Mouse (Mus musculus) lung, adult 2 months (tissue): ENCODE data around the gene Gm7138.

ENCODE experiments used
- CTCF ChIP-seq: fragments of 200-500 bp; IDR thresholded peaks from 2 replicates; pipeline ENCODE4 v1.5.1; 2011; ENCODE audit warnings: mild to moderate bottlenecking, low read length, control low read depth; ENCODE audit not compliant: insufficient read depth
- POLR2A ChIP-seq: fragments of 200-500 bp; IDR thresholded peaks from 2 replicates; pipeline ENCODE4 v1.6.1; 2011; ENCODE audit warnings: low read depth, mild to moderate bottlenecking, control low read depth, low read length, borderline replicate concordance; ENCODE audit errors: extremely low read depth

GRCm38 (mm10) chr10:77788621-77789020, 11.9 kb upstream of the Gm7138 start:
- no peak for TF ChIP-seq POLR2A
- TF ChIP-seq CTCF = no peak
